Mouse (Mus musculus) limb, embryonic 14.5 days (tissue): ENCODE data around the gene Cdk10. TPM values are rescaled to one million over a fixed set of nuclear protein-coding genes. Genes with fewer than 3 reads are reported as not detected.
"Not testable (repeated sequence)": the region's sequence is repeated elsewhere in the genome, so short reads cannot be mapped to it uniquely, and the experiment has no call there.

Experiments used
- ATAC-seq: fragments of 200-750 bp; cut with Nextera tagmentation; 2 replicates; pipeline ENCODE4 v1.8.0; 2017; ENCODE audit warnings: low read depth, moderate number of reproducible peaks, moderate TSS enrichment; ENCODE audit not compliant: low FRiP score
- DNase-seq: peaks from one replicate; pipeline ENCODE4 v3.0.0-alpha.2; 2015; ENCODE audit warnings: low spot score
- H3K27ac ChIP-seq: fragments of 300-500 bp; sonication (generic); replicated peaks from 2 replicates; pipeline ENCODE4 v1.5.1; 2014; ENCODE audit warnings: low read depth, mild to moderate bottlenecking, low read length, moderate library complexity, mixed read lengths
- H3K27me3 ChIP-seq: fragments of 300-500 bp; sonication (generic); 2 replicates; pipeline ENCODE4 v1.6.1; 2014; ENCODE audit warnings: low read length, mixed read lengths; ENCODE audit not compliant: control insufficient read depth, insufficient read depth
- H3K36me3 ChIP-seq: fragments of 300-500 bp; sonication (generic); 2 replicates; pipeline ENCODE4 v1.6.1; 2014; ENCODE audit warnings: mild to moderate bottlenecking, low read length, moderate library complexity, mixed read lengths; ENCODE audit not compliant: control insufficient read depth, insufficient read depth
- H3K4me1 ChIP-seq: fragments of 300-500 bp; sonication (generic); 2 replicates; pipeline ENCODE4 v1.6.1; 2014; ENCODE audit warnings: antibody characterized with exemption, low read length, mixed read lengths; ENCODE audit not compliant: control insufficient read depth, insufficient read depth
- H3K4me2 ChIP-seq: fragments of 300-500 bp; sonication (generic); replicated peaks from 2 replicates; pipeline ENCODE4 v1.6.1; 2014; ENCODE audit warnings: low read depth, mild to moderate bottlenecking, low read length, moderate library complexity; ENCODE audit not compliant: severe bottlenecking
- H3K4me3 ChIP-seq: fragments of 300-500 bp; sonication (generic); replicated peaks from 2 replicates; pipeline ENCODE4 v1.5.1; 2014; ENCODE audit warnings: low read length
- H3K9ac ChIP-seq: fragments of 300-500 bp; sonication (generic); 2 replicates; pipeline ENCODE4 v1.6.1; 2014; ENCODE audit warnings: mild to moderate bottlenecking, low read depth, low read length, moderate library complexity; ENCODE audit not compliant: severe bottlenecking
- H3K9me3 ChIP-seq: fragments of 300-500 bp; sonication (generic); 2 replicates; pipeline ENCODE4 v1.6.1; 2016; ENCODE audit warnings: low read length; ENCODE audit not compliant: control insufficient read depth
- POLR2A ChIP-seq: fragments of 200-500 bp; IDR thresholded peaks from 2 replicates; pipeline ENCODE4 v1.8.0; 2012; ENCODE audit warnings: inconsistent platforms, mild to moderate bottlenecking, moderate library complexity, borderline replicate concordance; ENCODE audit not compliant: insufficient read depth, insufficient read length; ENCODE audit errors: extremely low read depth
- WGBS: fragments of 180-500 bp; shearing (Covaris S2); extraction: QIAGEN DNeasy Blood & Tissue Kit; methylation state at CpG from one replicate; pipeline ENCODE4 v1.1.7; 2014; 5-methylcytosine and 5-hydroxymethylcytosine counted together
- polyA plus RNA-seq, 2 experiments: library from polyadenylated mRNA; depleted of rRNA in 1 of 2; stranded (reverse) in 1 of 2; unstranded in 1 of 2; fragments of >200 nt; fragmentation: Nextera tagmentation in 1 of 2; extraction: Ambion mirVana in 1 of 2; gene quantifications; 2 replicates each; pipeline versions ENCODE4 v1.2.1 to v1.2.3; 2012 to 2014

The Cdk10 gene
- polyA plus RNA-seq, 2 experiments: 32.9 to 128 TPM

GRCm38 (mm10) chr8:123257114-123257513, 32.5 kb downstream of the Cdk10 start:
- 96% methylated on average over 3 of the region's 3 CpGs for WGBS
- Histone ChIP-seq H3K36me3 (peaks cover 49% of the 10 kb centered on the region), H3K4me2 (no peak overlapping the region), H3K27me3 (no peaks in the 10 kb centered on the region), H3K9ac (no peak overlapping the region), H3K4me1 (peaks cover 19% of the 10 kb centered on the region), H3K9me3 (no peaks in the 10 kb centered on the region), H3K27ac (no peak overlapping the region), H3K4me3 (no peak overlapping the region)
- DNase-seq (no peak), ATAC-seq (no peak)
- no peak for TF ChIP-seq POLR2A

DNA sequence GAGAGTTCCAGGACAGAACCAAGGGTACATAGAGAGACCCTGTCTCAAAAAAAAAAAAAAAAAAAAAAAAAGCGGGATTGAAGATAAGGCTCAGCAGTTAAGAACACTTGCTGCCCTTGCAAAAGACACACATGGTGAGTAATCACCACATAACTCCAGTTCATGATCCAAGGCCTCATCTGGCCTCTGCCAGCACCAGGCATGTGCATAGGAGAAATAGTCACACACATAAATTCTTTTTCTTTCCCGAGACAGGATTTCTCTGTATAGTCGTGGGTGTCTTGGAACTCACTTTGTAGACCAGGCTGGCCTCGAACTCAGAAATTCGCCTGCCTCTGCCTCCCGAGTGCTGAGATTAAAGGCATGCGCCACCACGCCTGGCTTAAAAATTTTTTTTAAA, 33.0 kb downstream of the Cdk10 start:
- not testable (repeated sequence) for ATAC-seq, DNase-seq, H3K27me3 ChIP-seq, H3K4me3 ChIP-seq, H3K27ac ChIP-seq, H3K9me3 ChIP-seq, H3K9ac ChIP-seq, H3K4me2 ChIP-seq
- WGBS: 88% methylated on average over 7 of the region's 8 CpGs
- peaks cover 18% of the 10 kb centered on the region for H3K4me1 ChIP-seq
- H3K36me3 ChIP-seq: peaks cover 51% of the 10 kb centered on the region

DNA sequence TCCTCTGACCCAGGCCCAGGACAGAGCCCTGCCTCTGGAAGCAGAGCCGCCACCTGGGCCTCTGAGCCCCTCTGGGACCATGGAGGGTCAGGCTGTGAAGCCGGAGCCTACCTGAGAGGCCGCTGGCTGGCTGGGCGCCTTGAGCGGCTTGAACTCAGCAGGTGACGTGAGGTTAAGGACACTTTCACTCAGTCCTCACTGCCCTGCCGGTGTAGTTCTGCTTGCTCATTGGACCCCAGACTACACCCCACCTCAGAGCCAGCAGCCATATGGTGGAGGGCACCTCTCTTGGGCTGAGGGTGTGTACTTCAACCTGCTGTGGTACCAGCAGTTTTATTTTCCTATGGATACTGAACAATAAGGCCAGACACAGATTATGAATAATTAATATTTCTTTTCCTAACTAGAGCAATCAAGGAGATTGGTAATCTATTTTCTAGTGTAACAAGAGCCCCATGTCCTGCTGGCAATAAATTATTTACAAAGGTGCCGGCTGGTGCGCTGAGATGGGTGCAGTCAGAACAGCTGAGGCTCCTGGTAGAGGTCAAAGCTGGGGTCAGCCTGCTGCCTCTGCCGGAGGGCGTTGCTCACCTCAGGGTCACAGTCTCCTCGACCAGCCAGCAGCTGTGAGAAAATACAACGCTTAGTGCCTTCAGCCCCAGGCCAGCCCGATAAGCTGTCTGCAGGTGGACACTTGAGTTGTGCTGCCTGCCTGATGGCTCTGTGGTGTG, 43.4 kb downstream of the Cdk10 start:
- 72% methylated on average over 14 of the region's 14 CpGs for WGBS
- DNase-seq: no peak
- ATAC-seq: no peak
- Histone ChIP-seq H3K9me3 (no peaks in the 10 kb centered on the region), H3K27me3 (no peaks in the 10 kb centered on the region), H3K4me3 (no peak overlapping the region), H3K36me3 (peaks cover 73% of the 10 kb centered on the region), H3K4me1 (no peaks in the 10 kb centered on the region), H3K4me2 (no peak overlapping the region), H3K27ac (no peak overlapping the region), H3K9ac (no peak overlapping the region)
- no peak for TF ChIP-seq POLR2A

- no peak for TF ChIP-seq POLR2A
- 85% methylated on average over 10 of the region's 10 CpGs for WGBS
- H3K4me3 ChIP-seq: no peak overlapping the region
- ATAC-seq (no peak), DNase-seq (no peak)
- H3K9me3 ChIP-seq: no peaks in the 10 kb centered on the region
- no peak overlapping the region for H3K9ac ChIP-seq
- peaks cover 44% of the 10 kb centered on the region for H3K36me3 ChIP-seq
- no peak overlapping the region for H3K4me2 ChIP-seq
- no peaks in the 10 kb centered on the region for H3K27me3 ChIP-seq
- no peak overlapping the region for H3K27ac ChIP-seq
- no peaks in the 10 kb centered on the region for H3K4me1 ChIP-seq
Observed at GRCm38 (mm10) chr8:123271147-123271546, 46.5 kb downstream of the Cdk10 start.

DNA sequence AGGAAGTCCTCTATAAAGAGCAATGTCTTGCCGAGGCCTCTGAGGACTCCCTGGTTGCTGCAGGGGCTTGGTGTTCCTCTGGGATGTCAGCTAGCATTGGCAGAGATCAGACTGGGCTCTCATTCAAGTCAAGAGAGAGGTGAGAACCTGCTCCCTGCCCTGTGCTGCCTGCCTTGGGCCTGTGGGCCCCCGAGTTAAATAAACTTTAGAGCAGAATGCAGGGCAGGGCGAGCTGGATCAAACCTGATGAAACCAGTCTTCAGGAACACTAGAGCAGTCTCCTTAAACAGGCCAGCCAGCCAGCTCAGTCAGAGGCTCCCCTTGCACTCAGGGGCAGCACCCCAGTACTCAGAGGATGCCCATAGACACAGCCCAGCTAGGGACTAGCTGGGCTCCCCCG, 47.3 kb downstream of the Cdk10 start:
- no peak for DNase-seq
- Histone ChIP-seq H3K9ac (no peak overlapping the region), H3K4me1 (no peaks in the 10 kb centered on the region), H3K27me3 (no peaks in the 10 kb centered on the region), H3K36me3 (peaks cover 41% of the 10 kb centered on the region), H3K27ac (no peak overlapping the region), H3K4me2 (no peak overlapping the region), H3K9me3 (no peaks in the 10 kb centered on the region), H3K4me3 (no peak overlapping the region)
- WGBS: 92% methylated on average over 4 of the region's 4 CpGs
- no peak for TF ChIP-seq POLR2A
- ATAC-seq: no peak
